Mouse (Mus musculus): Measurements from ENCODE around the gene Gm20425.

Gm20425 gene

GRCm38 (mm10) chr9:103153286-103153685 lies 76.8 kb downstream of the Gm20425 start:
- DNase-seq (ENCODE audit: low spot score): no peak

- no peak for DNase-seq (ENCODE audit: low spot score)
Measured at GRCm38 (mm10) chr9:103149074-103149799, 80.9 kb downstream of the Gm20425 start.

GRCm38 (mm10) chr9:103147103-103147502 lies 83.0 kb downstream of the Gm20425 start:
- no peak for DNase-seq (ENCODE audit: low spot score)

GRCm38 (mm10) chr9:103146703-103147102 lies 83.4 kb downstream of the Gm20425 start:
- no peak for DNase-seq (ENCODE audit: low spot score)

GRCm38 (mm10) chr9:103146257-103146656 lies 83.8 kb downstream of the Gm20425 start:
- no peak for DNase-seq (ENCODE audit: low spot score)

GRCm38 (mm10) chr9:103145351-103145750 lies 84.8 kb downstream of the Gm20425 start:
- no peak for DNase-seq (ENCODE audit: low spot score)

GRCm38 (mm10) chr9:103143881-103144280 lies 86.2 kb downstream of the Gm20425 start:
- no peak for DNase-seq (ENCODE audit: low spot score)

- no peak for DNase-seq (ENCODE audit: low spot score)
Measured at GRCm38 (mm10) chr9:103141266-103141665, 88.8 kb downstream of the Gm20425 start.

GRCm38 (mm10) chr9:103140384-103140783 lies 89.7 kb downstream of the Gm20425 start:
- no peak for DNase-seq (ENCODE audit: low spot score)

Measured in ovary, postnatal 36 days (tissue).